ENCODE assay signal across 10 mouse cellular contexts in genomic region chr2:157873223-157873622, GRCm38 (mm10). TPM values are rescaled to one million over a fixed set of nuclear protein-coding genes. Genes with fewer than 3 reads are reported as not detected.
A peak's percentile ranks its signal among the peaks of the same experiment; 100 is the strongest.
DNase-seq lines count a peak whose midpoint lies in the region; ATAC-seq lines count a peak whose summit lies in the region.
"Had no signal": no experiment of that assay in that cellular context is flagged by ENCODE, and none has a peak within 500 bp of the region (broad histone marks: within the 10 kb centered on the region; RNA-seq: fewer than 3 reads in every experiment).

No protein-coding gene starts in this region.

- peak; percentile 42; the same call in 1 of the 2 replicates for ATAC-seq in forebrain, embryonic 15.5 days (replicated peaks)
- no peak for ATAC-seq in forebrain, embryonic 11.5 days (replicated peaks; ENCODE audit: low FRiP score)
- no peak for ATAC-seq in CD4-positive, CD25-positive, alpha-beta regulatory T cell, adult 4 months

- H3K4me2 ChIP-seq in forebrain, embryonic 15.5 days (replicated peaks) = no peak overlapping the region
- H3K4me2 ChIP-seq in forebrain, embryonic 11.5 days (ENCODE audit: low read depth, low read length, severe bottlenecking) = no peak overlapping the region
- H3K4me2 ChIP-seq: lung, embryonic 14.5 days had no signal

- intact Hi-C loops in left cerebral cortex, postnatal 4 days (cut with DNase I) = no loop called here

- H3K4me3 ChIP-seq in forebrain, embryonic 15.5 days = no peak overlapping the region
- no peak overlapping the region for H3K4me3 ChIP-seq in forebrain, embryonic 11.5 days (ENCODE audit: low read depth, low read length)

- DNase-seq in forebrain, embryonic 11.5 days (ENCODE audit: low spot score) = no peak
- DNase-seq in right cerebral cortex, postnatal 10 days (ENCODE audit: low spot score in 2 of 2) = peak; percentile 73 to 84
- DNase-seq in right cerebral cortex, postnatal 4 days = no peak
- peak; percentile 89 for DNase-seq in gastrocnemius, postnatal 25 days
- peak; percentile 84 for DNase-seq in left cerebral cortex, postnatal 4 days
- no peak for DNase-seq in spleen, postnatal 36 days (ENCODE audit: low spot score in 2 of 2)
- DNase-seq: lung, embryonic 14.5 days had no signal

- 56% methylated on average over 6 of the region's 6 CpGs for WGBS in forebrain, embryonic 15.5 days
- 77% methylated on average over 6 of the region's 6 CpGs for WGBS in forebrain, embryonic 11.5 days

- no peak overlapping the region for H3K9ac ChIP-seq in forebrain, embryonic 15.5 days (replicated peaks)
- H3K9ac ChIP-seq in forebrain, embryonic 11.5 days (ENCODE audit: low read length) = no peak overlapping the region
- H3K9ac ChIP-seq: lung, embryonic 14.5 days had no signal

- peaks cover 30% of the 10 kb centered on the region for H3K4me1 ChIP-seq in forebrain, embryonic 15.5 days
- no peaks in the 10 kb centered on the region for H3K4me1 ChIP-seq in forebrain, embryonic 11.5 days (replicated peaks; ENCODE audit: control insufficient read depth, insufficient read depth, low read length)

- H3K27ac ChIP-seq in forebrain, embryonic 15.5 days (replicated peaks) = no peak overlapping the region
- H3K27ac ChIP-seq in forebrain, embryonic 11.5 days (ENCODE audit: low read depth, low read length) = no peak overlapping the region

- H3K27me3 ChIP-seq in forebrain, embryonic 15.5 days = no peaks in the 10 kb centered on the region
- no peaks in the 10 kb centered on the region for H3K27me3 ChIP-seq in forebrain, embryonic 11.5 days (ENCODE audit: control insufficient read depth, insufficient read depth, low read length)

- no peaks in the 10 kb centered on the region for H3K36me3 ChIP-seq in forebrain, embryonic 15.5 days
- H3K36me3 ChIP-seq in forebrain, embryonic 11.5 days (ENCODE audit: control insufficient read depth, insufficient read depth, low read length) = no peaks in the 10 kb centered on the region

- H3K9me3 ChIP-seq in forebrain, embryonic 15.5 days = no peaks in the 10 kb centered on the region
- no peaks in the 10 kb centered on the region for H3K9me3 ChIP-seq in forebrain, embryonic 11.5 days (ENCODE audit: control insufficient read depth, low read length)

RNA-seq across cellular contexts. Expression of gene Vstm2l, which starts 41.2 kb away (rescaled TPM):
- polyA plus RNA-seq in forebrain, embryonic 15.5 days (2015; fragmentation: Nextera tagmentation; extraction: Ambion mirVana) = 7.7 and 8.4 TPM in 2 replicates
- polyA plus RNA-seq in forebrain, embryonic 11.5 days (2014; fragmentation: Nextera tagmentation; extraction: Ambion mirVana) = 0.86 and 1.3 TPM in 2 replicates
- not detected for total RNA-seq in gastrocnemius, postnatal 25 days (2021)
- total RNA-seq in left cerebral cortex, postnatal 4 days (2021) = 100 to 1,000 TPM; 189 to 190 TPM
- polyA plus RNA-seq in CD4-positive, CD25-positive, alpha-beta regulatory T cell, adult 4 months (2017; shearing (Covaris generic)) = not detected
- polyA plus RNA-seq: heart, embryonic 14.5 days; lung, embryonic 14.5 days had no signal

Comparison
In these comparisons a context has a peak if more than half of its experiments do, and no peak if none do; other contexts are left out.
1. DNase-seq: peak in right cerebral cortex, postnatal 10 days (2 of 2), gastrocnemius, postnatal 25 days (single experiment) and left cerebral cortex, postnatal 4 days (single experiment); none in forebrain, embryonic 11.5 days (single experiment), right cerebral cortex, postnatal 4 days (single experiment) and spleen, postnatal 36 days (0 of 2).